Mouse (Mus musculus): ENCODE results near the gene Gm21903.
"Not testable (repeated sequence)": the region's sequence is repeated elsewhere in the genome, so short reads cannot be mapped to it uniquely, and the experiment has no call there.

The Gm21903 gene

GRCm38 (mm10) chr17:39043241-39043640 lies at the start of gene Gm21903:
Gm21903 (minus strand) TSS chr17:39043341.
- no peak for DNase-seq (ENCODE audit: low read depth, low spot score)

DNA sequence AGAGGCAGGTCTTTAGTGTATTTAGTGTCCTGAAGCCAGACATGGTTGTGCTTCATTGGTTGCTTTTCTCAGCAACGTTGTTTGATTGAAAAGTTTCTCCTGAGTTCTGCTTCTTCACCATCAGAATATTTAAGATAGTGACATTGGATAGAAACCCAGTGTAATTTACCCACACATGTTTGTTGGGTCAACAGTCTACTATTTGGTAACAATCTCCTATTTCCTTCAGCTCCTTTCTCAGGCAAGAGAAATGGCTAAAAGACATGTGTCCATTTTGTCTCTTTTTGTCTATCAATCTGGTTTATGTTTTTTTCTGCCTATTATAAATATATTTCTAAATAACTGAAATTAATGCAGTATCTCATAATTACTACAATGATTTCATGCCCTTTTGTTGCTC lies 33.8 kb upstream of the Gm21903 start, which contains the start of gene Esp23:
TSS of gene Esp23 (minus strand) at position 101 of the 400 bp plus-strand sequence.
- DNase-seq (ENCODE audit: low read depth, low spot score), result no peak

DNA sequence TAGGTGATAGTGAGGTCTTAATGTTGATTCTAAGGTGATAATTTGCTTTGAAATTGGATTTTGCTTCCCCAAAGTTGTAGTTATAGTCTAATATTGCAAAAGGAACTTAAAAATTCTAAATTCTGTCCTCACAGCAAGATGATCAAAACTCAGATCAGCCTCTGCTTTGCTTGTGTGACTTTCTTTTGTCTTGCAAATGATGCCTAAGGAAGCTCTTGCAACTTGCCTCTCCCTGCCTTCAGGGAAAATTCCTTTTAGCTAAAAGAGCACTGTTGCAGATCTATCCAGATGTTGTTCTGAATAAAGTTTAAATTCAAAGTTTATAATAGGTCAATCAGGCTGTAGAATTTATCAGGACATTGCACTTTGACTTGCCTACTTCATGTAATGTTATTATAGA lies 20.5 kb upstream of the Gm21903 start:
- DNase-seq (ENCODE audit: low read depth, low spot score), result no peak

DNA sequence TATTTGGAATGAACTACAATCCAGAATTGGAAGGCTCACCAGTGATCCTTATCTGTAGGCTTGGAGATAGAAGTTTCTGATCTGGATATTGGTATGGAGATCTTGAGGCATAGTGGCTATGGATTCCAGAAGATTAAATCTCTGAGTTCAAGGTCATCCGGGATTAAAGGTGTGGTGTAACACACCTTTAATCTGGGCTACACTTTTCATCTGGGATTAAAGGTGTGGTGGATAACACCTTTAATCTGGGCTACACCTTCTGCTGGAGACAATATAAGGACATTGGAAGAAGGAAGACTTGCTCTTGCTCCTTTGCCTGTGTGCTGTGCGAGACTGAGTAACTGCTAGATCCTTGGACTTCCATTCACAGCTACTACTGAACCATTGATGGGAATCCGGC lies 6.7 kb downstream of the Gm21903 start, which contains the start of gene Esp24:
TSS of gene Esp24 (plus strand) at position 301 of the 400 bp plus-strand sequence.
- DNase-seq (ENCODE audit: low read depth, low spot score), result not testable (repeated sequence)

- no peak for DNase-seq (ENCODE audit: low read depth, low spot score)
Observed at GRCm38 (mm10) chr17:39017184-39017583, 26.0 kb downstream of the Gm21903 start.

DNA sequence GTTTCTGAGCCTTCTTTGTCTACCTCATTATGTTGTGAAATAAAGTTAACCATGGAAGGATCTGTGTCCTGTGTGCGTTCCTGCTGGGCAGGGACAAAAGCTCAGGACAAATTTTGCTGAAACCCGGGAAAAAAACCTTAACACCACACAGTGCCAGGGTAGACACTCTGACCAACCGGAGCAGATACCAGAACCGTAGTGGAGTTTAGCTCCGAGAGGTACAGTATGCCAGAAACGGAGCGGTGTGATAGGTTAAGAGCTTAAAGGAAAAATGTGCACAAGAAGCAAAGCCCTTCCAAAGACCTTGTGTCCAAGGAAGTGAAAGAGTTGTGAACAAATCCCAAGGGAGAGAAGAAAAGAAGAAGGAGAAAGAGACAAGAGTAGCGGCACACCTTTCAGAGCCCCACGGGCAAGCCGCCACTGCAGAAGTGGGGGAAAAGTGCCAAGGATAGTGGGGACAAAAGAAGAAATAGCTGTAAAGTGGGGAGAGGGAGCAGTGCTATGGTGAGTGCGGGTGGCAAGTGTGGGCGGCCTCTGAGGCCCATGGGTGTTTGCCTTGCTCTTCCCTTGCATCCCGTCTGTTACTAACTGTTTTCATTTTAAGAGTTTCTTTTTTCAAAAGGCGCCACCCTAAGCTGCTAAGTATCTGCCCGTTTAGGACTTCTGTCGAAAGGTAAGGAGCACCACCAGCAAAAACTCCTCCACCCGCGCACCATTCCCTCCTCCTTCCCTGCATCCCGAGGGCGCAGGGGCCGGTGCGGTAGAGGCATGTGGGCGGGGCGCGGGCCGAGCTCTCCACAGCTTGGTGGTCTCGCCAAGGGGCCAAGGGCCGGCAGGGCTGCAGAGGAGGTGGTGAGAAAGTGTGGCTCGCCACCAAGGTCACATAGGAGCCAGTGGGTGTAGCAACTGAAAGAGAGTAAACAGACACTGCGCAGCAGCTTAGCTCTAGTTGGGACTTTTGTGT lies 32.2 kb downstream of the Gm21903 start:
- DNase-seq (ENCODE audit: low read depth, low spot score), result no peak

GRCm38 (mm10) chr17:39009846-39010245 lies 33.3 kb downstream of the Gm21903 start:
- DNase-seq (ENCODE audit: low read depth, low spot score), result no peak
